Mouse (Mus musculus) lung, adult 18-20 months (tissue): ENCODE measurements around the gene Cped1.
A peak's percentile ranks its signal among the peaks of the same experiment; 100 is the strongest.

ENCODE experiments used
- DNase-seq, 2 experiments: peaks; one replicate each; pipeline ENCODE4 v3.0.0; 2022; ENCODE audit warnings: mixed read lengths in 2 of 2

Gene Cped1

DNA sequence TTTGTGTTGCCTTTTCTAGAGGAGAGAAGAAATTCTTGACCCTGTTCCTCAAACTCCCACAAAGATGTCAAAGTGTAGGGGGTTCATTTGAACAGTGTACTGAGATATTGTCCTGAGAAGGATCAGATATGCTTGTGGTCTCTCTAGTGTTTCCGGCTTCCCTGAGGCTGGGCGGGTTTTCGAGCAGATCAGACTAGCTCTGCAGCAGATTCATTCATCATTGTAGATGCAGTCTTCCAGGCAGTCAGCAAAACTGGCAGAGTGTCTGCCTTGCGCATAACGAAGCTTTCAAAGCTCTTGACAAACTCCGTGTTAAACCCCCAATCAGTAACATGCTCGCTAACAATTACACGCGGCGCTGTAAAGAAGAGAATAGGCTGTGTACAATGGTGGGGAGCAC lies 194.6 kb downstream of the Cped1 start:
- no peak for DNase-seq

DNA sequence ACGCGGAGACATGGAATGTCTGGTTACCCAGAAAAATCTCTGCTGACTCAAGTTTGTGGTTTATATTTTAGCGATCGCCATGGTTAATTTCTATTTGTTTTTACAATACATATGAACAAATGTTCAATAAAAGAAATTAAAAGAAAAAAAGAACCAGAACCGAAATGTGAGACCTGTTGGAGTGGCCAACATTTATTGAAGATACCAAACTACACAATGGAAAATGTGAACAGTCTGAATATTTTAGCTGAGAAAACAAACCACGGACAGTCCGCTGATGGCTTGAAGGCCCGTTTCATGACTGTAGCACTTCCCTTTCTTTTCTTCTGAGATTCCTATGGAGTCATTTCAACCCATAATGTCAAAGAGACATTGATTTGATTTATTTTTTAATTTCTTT lies 201.3 kb downstream of the Cped1 start:
- no peak for DNase-seq

DNA sequence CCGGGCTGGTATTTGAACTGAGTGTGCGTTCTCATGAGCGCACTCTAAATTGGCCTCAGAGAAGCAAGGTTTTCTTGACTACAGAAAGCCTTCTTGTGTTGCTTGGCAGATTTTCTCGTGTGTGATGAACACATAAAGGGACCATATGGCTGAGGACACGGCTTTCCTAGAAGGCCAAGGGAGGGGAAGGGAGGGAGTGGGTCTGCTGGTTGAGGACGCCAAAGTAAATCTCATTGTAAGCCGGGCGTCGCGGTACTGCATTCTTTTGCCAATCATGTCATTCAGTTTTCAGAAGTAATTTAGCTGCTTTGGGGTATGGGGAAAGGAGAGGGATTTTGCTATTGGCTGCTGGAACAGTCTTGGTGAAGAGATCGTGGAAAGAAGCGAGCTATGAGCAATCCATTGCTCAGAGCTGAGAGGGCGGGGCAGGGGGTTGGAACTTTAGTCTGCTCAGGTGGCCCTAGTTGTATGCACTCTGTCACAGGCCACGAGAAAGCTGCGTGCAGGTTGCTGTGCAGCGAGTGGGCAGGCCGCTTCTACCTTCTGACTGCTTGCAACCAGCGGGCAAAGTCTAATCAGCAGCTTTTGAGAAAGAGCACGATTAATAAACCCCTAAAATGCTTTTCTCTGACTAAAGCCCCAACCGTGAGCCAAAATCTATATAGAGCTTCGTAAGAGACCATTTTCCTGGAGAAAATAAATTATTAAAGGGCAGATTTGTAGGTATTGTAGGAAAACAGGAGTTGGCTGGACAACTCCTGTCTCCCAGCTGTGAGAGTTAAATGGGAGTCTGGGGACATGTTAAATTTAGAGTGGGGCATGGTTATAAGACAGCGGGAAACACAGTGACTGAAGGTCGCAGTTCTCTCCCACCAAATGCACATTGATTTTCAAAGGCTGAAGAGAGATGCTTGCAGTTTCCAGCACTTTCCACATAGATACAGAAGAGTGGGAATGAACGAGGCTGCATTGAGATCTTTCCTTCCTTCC lies 203.9 kb downstream of the Cped1 start:
- DNase-seq: no peak

DNA sequence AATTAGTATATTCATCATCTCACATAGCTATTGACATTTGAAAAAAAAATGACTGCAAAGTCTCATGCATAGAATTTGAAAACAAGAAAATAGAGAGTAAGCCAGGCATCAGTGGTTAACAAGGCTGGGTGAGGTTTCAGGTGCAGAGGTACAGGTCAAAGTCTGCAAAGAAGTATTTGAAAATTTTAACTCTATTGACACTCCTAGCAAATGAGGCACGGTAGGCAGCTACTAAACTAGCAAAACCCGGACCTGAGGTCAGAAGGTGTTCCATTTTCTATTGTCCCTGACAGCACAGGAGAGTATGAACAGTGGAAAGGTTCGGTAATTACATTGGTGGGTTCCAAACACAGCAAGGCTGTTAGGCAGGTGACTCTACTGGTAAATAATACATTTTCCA lies 212.9 kb downstream of the Cped1 start:
- no peak for DNase-seq

DNA sequence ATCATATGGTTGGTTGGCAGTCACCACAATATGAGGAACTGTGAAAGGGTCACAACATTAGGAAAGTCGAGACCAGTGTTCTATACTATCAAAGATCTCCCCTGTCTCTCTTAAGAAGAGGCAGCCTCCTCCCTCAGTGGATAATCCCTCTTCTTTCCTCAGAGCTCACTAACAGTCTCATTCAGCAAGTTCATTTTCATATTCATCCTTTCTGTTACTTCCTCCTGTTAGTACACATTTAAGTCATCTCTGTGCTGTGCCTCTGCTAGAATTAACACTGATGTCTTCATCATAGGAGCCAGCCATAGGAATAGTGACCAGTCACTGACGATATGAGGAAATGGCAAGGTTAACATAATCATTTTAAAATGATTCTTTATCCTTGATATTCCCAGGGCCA lies 213.8 kb downstream of the Cped1 start:
- DNase-seq: no peak

DNA sequence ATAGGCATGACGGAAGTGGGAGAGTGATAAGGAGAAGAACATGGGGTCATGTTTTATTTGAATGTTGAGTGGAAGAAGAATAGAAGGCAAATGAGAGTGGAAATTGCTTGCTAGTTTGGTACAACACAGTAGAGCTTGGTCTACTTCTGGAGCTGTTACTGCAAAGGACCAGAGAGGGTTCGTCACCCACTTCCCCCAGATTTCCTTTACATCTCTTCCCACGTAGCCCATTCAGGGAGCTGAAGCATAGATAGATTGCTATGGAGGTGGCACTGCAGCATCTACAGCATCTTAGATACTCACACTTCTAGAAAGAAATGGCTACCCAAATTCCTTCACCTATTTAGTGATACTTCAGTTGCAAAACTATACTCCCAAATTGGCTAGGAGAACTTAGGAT lies 214.4 kb downstream of the Cped1 start:
- no peak for DNase-seq

DNA sequence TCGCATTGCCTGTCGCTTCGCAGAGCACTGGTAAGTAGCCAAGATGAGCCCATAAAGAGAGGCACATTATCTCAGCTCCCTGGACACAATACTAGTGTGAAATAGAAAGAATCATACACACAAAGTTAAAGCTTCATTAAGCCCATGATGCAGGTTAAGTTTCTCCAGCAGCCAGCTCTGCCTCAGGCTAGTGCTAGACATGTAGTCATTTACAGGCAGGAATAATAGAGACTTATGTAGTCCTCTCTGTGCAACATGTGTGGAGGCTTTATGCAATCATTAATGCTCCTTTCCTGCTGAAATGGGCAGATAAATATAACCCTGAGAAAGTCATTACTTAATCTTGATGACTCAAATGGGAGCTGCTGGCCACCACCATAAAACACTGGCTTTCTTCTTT lies 216.2 kb downstream of the Cped1 start:
- no peak for DNase-seq

DNA sequence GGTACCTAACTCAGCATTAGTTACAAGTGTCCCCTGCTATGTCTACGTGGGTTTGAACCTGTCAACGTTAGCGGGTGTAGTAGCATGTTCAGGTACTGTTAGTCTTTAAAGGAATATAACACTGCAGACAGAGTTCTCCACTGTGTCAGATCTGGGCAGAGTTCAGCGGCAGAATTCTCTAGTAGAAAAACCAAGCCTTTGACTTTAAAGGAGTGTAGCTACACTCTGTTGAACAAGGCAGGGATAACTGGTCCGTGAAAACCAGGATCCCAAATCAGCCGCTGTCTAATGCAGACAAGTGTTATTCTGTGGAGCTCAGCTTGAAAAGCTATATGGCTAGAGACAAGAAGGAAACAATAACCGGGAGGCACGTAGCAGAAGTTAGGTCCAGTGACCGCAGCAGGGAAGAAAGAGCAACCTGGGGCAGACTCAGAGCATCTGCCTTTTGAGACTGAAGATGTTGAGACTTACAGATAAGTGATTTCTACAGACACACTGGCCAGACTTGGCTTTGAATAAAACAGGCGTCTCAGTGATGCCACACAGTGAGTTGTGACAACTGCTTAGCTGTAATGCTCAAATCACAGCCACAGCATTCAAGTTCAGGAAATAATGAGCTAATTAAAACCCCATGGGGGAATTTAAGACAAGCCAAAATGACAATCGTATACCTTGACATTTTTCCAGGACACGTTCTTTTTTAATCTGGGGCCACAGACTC lies 219.5 kb downstream of the Cped1 start:
- no peak for DNase-seq

DNA sequence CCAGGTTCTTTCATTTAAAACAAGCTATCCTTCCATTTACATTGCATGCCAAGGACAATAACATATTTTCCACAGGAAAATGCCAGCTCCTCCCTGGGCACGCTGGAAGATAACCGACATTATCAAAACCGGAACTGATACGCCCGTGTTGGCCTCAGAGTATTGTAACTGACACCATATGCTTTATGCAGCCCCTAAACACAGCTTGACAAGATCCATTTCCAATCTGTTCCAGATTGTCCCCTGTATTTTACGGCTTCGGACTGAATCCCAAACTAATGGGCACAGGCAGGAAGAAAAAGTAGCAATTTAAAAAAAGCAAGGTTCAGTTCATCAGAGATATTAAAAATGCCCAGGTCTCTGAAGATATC lies 220.0 kb downstream of the Cped1 start:
- DNase-seq: no peak

DNA sequence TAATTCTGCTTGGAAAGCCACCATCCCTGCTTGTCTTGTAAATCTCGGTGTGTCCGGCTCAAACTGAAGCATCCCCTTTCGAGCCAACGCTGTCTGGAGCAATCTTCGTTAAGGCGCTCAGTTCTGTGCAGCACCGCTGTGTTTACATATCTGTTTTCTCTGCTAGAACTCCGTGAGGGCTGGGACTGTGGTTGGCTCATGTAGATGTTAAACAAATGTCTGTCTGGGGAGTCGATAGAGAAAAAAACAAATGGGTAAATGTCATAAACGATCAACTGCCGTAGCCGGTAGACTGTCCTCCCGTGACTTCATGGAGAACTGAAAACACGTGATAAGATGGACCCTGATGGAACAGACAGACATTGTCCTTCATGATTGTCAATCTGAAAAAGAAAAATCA lies 220.5 kb downstream of the Cped1 start:
- DNase-seq: no peak

DNA sequence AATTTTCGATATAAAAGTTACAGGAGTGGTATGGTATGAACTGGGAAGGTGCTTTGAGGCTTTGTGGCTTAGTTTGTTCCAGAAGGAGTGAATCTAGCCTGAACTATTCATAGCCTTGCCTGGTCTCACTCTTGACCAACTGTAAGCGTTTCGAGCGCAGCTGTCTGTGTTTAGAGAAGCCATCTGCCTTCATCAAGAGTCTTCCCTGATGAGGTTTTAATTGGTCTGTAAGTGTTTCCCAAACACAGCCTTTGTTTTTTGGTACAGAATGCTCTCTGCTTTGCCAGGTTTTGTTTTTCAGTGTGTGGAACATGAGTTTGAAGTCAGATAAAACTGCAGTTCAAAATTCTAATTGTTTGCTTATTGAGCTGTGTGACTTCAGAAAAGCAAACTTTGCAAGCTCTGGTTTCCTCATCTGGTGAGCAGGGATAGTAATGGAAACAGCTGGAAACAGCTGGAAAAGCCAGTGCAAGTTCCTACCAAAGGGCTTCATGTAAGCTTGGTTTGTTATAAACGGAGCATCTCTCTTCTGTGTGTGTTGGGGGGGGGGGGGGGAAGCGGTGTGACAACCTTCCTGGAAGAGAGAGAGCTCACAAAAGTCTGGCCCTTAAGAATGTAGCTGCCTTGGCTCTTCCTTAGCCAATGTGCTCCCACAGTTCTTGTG lies 221.0 kb downstream of the Cped1 start:
- DNase-seq: peak; percentile 6 to 31

DNA sequence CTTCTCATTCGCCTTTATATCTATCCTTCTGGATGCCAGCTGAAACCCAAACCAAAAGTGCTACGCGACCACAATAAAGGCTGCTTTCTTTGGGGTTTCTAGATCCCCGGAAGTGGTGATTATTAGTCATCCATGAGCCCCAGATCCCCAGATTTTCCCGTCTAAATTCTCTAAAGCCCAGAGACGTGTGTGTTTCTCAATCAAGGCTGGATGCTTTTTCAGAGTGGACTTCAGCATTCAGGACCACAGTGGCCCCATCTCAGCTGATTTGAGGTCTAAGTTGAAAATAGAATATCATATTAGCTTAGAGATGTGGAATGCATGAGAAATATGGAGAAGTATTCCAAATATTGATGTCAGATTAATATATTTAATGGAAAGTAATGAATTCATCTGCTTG lies 226.4 kb downstream of the Cped1 start:
- DNase-seq: no peak

DNA sequence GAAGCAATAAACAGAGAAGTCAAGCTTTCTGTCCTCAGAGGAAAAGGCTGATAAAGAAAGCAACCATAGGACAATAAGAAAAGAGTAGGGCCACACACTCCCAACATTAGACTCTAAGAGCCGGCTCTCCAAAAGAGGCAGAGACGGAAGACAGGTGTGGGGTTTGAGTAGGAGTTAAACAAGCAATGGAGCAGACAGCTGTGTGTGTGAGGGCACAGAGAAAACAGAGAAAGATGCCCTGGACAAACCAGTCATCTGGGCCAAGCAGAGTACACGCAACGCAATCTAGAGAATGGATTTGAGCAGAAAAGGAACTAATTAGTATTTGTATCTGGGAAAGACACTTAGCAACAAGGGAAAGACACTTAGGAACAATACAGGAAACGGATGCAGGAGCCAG lies 227.5 kb downstream of the Cped1 start:
- no peak for DNase-seq

DNA sequence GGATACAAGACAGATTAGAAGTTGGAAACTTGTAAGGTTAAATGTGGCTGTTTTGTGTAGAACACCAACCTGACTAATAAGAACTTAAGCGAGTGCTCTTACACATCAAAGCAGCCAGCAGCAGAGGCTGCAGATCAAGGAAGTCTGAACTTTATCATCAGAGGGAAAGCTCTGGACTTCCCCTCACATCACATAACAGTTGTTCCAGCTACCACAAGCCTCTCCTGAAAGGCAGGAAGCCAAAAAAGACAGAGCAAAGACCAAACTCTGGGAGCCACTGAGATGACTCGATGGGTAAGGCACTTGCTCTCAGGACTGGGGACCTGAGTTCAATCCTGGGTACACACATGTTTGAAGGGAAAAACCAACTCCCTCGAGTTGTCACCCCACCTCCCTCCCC lies 228.1 kb downstream of the Cped1 start:
- DNase-seq: no peak

DNA sequence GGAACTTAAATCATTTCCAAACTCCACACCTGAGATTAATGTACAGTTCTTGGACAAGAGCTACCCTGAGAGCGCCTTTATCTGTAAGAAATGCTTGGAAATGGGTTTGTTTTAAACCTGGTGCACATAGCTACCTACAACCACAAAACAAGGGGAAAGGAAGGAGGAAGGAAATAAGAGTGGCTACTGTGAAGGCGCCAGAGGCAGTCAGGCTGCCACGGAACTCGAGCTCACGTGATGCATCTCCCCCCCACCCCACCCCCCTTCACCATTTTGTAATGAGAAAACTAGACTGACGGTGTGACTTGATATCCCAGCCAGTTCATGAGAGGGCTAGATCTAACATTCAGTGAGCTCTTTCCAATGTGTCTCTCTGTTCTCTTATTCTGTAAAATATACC lies 228.9 kb downstream of the Cped1 start:
- no peak for DNase-seq

DNA sequence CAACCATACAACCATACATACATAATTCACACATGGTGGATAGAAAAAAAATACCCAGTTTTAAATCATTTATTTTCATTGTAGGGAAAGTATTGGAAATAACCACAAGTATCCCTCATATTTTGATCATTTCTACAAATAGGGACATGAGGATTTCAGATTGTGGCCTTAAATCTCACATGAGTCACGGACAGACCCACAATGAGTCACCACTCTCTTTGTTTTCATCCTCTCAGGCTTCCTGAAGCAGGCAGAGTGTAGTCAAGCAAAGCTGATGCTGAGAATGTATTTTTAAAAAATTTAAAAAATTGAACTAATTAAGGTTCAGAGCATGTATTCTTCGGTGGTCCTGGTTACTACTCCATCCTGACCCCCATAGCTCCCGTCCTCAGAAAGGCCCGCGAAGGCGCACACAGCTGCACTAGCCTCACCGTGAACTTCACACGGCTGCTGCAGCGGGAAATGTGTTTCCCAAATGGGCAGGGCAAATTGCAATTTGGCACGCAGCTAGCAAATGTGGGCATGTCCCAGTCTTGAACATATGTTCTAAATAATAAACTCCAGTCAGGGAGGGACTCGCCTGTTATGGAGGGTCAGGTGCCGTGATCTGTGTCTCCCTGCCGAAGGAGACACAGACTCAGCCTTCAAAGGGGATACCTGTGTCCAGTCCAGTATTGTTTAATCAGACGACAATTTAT lies 230.7 kb downstream of the Cped1 start:
- no peak for DNase-seq

DNA sequence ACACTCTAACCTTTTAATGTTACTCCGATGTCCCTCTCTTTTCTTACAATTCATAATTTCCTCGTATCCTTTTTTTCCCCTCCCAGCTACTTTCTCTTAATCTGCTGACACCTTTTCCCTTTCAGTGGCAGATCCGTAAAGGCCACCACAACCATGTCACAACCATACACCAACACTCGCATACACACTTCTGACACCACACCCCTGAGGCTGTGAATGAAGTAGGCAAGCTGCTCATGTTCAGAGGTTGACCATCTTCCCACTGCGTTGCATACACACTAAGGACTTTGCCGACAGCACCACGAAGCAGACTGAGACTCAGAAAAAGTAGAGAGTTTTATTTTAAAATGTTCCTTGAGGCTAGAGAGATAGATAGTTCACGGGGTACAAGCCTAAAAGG lies 235.4 kb downstream of the Cped1 start:
- peak in 1 of 2 experiments; percentile 21 for DNase-seq

DNA sequence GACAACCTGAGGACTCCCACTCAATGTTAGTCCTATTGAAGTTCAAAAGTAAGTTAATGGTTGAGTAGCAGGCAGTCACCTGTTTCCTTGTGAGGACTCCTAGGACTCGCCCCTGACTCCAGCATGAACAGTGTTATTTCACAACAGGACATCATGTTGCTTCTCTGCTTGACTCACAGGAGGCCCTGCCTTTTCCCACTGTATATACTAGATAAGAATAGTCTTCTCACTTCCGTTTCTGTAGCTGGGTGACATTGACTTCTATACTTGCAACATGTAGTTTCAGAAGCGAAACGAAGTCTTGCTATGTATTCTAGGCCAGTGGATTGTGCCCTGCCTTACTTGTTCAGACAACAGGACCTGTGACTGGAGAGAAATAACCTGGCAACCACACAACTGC lies 236.4 kb downstream of the Cped1 start:
- DNase-seq: no peak

DNA sequence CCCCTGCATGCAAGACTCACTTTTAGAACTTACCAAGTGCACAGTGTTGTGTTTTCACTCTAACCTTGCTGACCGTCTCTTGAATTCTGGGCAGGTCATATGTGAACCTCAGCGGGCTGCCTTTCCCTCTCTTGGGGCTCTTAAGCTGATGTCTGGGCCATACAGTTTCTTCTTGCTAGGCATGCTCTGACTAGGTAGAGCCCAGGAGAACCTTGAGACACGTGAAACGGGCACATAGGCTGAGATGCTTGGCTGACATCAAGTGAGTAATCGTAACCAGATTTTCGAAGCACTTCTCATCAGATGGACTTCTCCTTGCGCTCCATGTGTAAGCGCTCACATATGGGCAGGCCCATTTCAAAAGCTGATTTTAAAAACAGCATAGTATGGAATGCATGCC lies 237.2 kb downstream of the Cped1 start:
- DNase-seq: no peak

DNA sequence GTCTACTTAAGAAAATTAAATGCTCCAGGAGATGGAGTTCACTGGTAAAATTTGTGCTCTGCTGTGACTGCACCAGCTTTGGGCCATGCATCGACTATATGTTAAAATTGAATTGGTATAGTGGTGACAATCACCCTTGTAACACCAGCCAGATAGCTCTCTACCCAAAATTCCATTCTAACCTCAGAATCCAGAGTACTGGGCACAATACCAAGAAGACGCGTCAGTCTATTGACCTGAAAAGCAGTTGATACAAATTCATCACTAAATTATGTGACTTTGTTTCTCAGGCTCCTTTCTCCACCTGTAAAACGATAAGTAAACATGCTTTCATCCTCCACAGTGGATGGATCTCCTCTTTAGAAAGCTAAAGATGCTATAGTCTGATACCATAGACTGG lies 238.6 kb downstream of the Cped1 start:
- no peak for DNase-seq

DNA sequence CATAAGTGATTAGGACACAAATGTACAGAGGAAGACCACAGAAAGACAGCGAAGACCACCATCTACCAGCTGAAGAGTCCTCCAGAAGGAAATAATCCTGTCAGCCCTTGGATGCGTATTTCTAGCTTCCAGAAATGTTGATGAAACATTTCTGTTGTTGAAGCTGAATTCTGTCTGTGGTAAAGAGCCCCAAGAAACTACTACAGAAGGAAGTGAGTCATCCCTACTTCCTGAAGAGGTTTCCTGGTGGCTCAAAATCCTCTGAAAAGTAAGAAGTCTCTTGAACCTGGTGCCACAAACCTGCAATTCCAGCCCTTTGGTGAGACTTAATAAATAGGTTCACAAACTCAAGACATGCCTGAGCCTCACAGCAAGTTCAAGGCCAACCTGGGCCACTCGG lies 245.5 kb downstream of the Cped1 start:
- no peak for DNase-seq

DNA sequence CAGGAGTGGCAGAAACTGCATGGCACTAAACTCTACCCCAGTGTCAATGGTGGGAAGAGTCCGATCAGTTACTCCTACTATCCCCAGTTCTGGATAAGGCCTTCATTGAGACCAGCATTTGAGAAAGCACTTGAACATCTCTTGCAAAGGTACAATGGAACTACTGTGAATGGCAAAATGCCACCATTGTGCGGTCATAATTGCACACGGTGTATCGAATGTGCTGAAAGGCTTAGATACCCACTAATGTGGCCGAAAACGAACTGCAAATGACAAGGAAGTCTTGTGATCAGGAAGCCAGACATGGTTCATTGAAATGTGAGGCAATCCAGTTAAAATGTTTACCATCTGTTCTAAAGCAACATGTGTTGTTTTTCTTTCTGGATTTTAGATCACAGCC lies 247.8 kb downstream of the Cped1 start:
- DNase-seq: no peak

DNA sequence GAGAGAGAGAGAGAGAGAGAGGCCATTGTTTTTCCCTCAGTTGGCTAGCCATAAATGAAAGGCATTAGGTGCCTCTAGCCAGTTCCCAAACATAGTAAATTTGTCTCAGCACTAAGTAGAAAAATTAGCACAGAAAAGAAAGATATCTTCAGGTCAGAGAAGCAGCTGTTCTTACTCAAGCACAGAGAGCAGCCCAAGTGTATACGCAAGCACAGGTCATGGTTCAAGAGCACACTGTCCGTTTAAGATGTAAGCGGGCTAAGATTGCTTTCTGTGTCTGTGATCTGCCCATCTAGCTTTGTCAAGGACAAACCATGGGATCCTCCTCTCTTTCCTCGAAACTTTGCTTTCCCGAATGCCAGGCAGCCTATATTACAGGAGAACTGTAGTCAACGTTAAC lies 249.4 kb downstream of the Cped1 start:
- peak in 1 of 2 experiments; percentile 2 for DNase-seq
